Mouse (Mus musculus) left cerebral cortex, postnatal 25 days (tissue): Measurements from ENCODE around the gene Sdk2. TPM values are rescaled to one million over a fixed set of nuclear protein-coding genes. Genes with fewer than 3 reads are reported as not detected.

Experiments used
- DNase-seq, 2 experiments: peaks; one replicate each; pipeline ENCODE4 v3.0.0; 2022; ENCODE audit warnings: low spot score in 2 of 2, mixed read lengths in 1 of 2
- intact Hi-C: fragments of 180-260 bp; cut with DNase I; formaldehyde crosslinking; loops from one replicate; pipeline ENCODE4 v1.15.1; 2025
- total RNA-seq, 2 experiments: library from RNA; stranded (reverse); gene quantifications; 2 replicates each; pipeline ENCODE4 v1.2.3; 2021

Sdk2 gene
- total RNA-seq, 2 experiments from 2014 or later, result 29.1 to 30.1 TPM

GRCm38 (mm10) chr11:113950904-113951615 lies 115.8 kb downstream of the Sdk2 start:
- DNase-seq, result no peak
- intact Hi-C loops, result loop anchor here (2.0 kb wide), 1 partner anchor 20 kb away; no protein-coding TSS in a partner anchor

- intact Hi-C loops, result loop anchor here (1.0 to 2.0 kb wide), 4 partner anchors 20 to 250 kb away; partner anchors contain the start of gene Sdk2
- DNase-seq, result peak; percentile 63 to 95
Measured at GRCm38 (mm10) chr11:113948676-113949075, 118.2 kb downstream of the Sdk2 start.

- no peak for DNase-seq
- intact Hi-C loops, result no loop called here
Measured at GRCm38 (mm10) chr11:113942101-113942735, 124.6 kb downstream of the Sdk2 start.

DNA sequence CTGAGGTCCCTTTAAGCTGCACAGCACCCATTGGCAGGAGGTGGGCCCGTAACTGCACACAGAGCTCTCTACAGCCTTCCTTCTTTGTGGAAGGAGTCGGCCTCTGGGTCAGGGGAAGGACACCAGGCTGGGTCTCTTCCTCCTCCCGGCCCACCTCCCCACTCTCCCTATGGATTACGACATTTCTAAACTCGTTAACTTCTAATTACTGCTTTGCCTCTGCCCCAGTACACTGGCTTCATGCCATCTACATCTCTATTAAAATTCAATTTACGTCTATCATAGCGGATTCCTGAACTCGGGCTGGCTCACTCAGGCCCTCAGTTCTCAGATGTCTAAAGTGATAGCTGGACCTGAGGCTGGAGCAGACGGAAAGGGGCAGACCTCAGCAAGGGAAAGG lies 133.2 kb downstream of the Sdk2 start:
- intact Hi-C loops, result no loop called here
- no peak for DNase-seq

DNA sequence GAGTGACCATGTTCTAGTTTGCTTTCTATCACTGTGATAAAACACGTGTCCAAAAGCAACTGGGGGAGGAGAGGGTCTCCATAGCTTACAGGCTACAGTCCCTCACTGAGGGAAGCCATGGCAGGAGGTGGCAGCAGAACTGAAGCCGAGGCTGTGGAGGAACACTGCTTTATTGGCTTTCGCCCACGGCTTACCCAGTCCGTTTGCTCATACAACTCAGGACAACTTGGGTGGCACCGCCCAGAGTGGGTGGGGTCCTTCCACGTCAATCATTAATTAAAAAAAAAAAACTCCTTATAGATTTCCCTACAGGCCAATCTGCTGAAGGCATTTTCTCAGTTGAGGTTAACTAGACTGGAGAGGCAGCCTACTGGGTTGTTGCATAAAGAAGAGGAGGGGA lies 133.9 kb downstream of the Sdk2 start:
- intact Hi-C loops, result no loop called here
- no peak for DNase-seq

DNA sequence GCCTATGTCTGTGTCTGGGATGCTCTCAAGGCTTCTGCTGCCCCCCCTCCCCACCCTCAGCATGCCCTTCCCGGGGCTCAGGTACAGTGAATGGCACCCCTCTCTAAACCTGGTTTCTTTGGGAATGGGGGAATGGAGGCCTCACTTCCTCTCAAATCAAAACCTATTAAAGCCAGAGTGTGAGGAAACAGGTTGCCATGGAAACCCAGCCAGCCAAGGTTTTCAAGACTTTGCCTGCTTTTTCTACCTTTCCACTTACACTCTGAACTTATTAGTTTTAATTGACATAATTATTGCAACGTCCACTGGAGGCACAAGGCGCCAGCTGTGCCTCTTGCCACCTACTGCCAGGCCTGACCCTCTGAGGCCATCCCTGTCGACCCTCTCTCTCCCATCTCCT lies 135.1 kb downstream of the Sdk2 start:
- intact Hi-C loops, result no loop called here

DNA sequence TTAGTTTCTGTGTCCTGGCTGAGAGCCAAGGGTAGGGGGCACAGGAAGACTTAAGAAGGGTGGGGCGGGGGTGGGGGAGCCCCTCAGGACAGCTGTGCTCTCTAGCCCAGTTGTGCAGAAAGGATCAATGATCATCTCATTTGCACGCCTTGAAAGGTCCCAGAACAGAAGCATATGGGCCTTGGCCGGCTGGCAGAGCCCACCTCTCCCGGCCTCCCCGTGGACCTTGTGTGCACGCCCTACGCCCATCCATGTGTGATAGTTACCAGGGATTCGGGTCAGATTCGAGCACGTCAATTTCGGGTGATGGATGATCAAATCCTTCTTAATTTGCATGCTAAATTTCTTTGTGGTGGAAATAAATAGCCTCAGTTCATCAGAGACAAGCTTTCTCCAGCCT lies 136.7 kb downstream of the Sdk2 start:
- intact Hi-C loops, result no loop called here
- no peak for DNase-seq

More for the DNA sequence above, 135.1 kb downstream of the Sdk2 start:
- DNase-seq, result peak; percentile 48 to 54

DNA sequence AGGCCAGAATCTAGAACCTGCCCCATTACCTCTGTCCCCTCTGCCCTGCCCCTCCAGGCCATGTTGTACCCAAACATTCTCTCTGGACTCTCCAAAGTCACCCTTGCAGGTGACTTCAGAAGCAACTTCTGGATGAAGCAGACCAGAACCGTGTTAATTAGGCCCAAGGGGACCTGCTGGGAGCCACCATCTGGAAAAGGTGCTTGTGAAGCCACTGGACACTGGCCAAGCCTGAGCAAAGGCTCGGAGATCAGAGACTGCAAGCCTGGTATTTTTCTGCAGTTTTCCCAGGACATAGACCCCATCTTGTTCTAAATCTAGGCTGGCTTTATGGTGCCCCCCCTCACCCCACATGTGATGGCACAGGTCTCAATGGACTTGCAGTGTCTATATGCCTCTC lies 138.0 kb downstream of the Sdk2 start:
- intact Hi-C loops, result loop anchor here (1.0 to 5.0 kb wide), 4 partner anchors 19 to 553 kb away; partner anchors contain the start of gene Sdk2
- no peak for DNase-seq

GRCm38 (mm10) chr11:113928291-113928690 lies 138.6 kb downstream of the Sdk2 start:
- DNase-seq, result peak; percentile 49 to 78
- intact Hi-C loops, result loop anchor here (1.0 to 5.0 kb wide), 4 partner anchors 20 to 554 kb away; partner anchors contain the start of gene Sdk2

- DNase-seq, result peak; percentile 18 to 71
- intact Hi-C loops, result loop anchor here (1.0 to 5.0 kb wide), 4 partner anchors 20 to 554 kb away; partner anchors contain the start of gene Sdk2
Measured at GRCm38 (mm10) chr11:113927826-113928225, 139.0 kb downstream of the Sdk2 start.

DNA sequence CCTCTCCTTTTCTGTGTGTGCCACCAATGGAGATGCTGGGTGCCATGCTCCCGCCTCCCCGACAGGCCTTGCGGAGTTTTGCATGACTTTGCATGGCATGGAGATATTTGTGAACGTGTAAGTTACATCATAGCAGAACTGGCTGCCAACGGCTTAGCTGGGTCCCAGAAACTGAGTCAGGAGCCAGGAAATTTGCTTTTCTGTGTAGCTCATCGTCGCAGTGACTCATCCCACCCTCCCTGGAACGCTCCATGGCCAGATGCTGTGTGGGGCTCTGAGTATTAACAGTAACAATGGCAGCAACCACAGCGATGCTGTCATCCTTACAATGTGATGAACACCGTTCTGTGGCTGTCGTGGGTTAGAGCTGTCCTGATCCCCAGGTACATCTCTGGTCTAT lies 139.6 kb downstream of the Sdk2 start:
- DNase-seq, result peak; percentile 84 to 98
- intact Hi-C loops, result loop anchor here (5.0 kb wide), 3 partner anchors 45 to 555 kb away; partner anchors contain the start of gene Sdk2

- no peak for DNase-seq
- intact Hi-C loops, result no loop called here
Measured at GRCm38 (mm10) chr11:113923137-113923536, 143.7 kb downstream of the Sdk2 start.

- intact Hi-C loops, result no loop called here
- no peak for DNase-seq
Measured at GRCm38 (mm10) chr11:113903131-113903860, 163.6 kb downstream of the Sdk2 start.

DNA sequence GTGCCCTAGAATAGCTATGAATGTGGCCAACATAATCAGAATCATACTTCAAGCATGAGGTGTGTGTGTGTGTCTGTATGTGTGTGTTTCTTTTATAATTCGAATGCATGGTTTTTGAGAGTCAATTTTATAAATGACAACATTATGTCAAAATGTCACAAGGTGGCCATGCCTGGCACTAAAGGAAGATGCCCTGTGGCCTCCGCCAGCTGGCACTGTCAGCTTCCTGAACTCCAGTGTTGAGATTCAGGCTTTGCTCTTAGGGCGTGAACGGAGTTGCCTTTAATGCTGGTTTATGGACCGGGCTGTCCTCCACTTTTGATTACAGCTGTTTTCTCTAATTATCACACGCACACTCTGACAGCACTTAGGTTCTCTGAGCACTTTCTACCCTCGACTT lies 164.9 kb downstream of the Sdk2 start:
- no peak for DNase-seq
- intact Hi-C loops, result no loop called here

- DNase-seq, result no peak
- intact Hi-C loops, result no loop called here
Measured at GRCm38 (mm10) chr11:113898671-113899070, 168.2 kb downstream of the Sdk2 start.

DNA sequence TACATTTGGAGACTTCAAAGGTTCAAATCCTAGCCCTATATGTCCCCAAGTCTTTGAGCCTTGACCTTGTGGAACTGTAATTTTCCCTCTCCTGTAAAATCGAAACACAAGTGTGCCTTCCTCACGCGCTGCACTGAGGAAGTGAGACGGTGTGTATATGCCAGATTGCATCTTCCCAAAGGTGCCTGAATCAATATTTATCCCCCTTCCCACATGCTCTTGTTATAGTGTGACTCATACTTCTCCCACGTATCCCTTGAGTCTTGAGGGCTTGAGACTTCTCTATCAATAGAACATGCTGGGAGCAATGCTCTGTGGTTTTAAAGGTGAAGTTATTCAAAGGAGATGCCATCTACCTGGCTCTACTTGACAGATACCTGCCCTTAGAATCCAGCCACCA lies 170.8 kb downstream of the Sdk2 start:
- DNase-seq, result peak in 1 of 2 experiments; percentile 60
- intact Hi-C loops, result no loop called here

- intact Hi-C loops, result no loop called here
- DNase-seq, result peak in 1 of 2 experiments; percentile 59
Measured at GRCm38 (mm10) chr11:113892924-113893323, 173.9 kb downstream of the Sdk2 start.

- no peak for DNase-seq
- intact Hi-C loops, result no loop called here
Measured at GRCm38 (mm10) chr11:113892067-113892466, 174.8 kb downstream of the Sdk2 start.

GRCm38 (mm10) chr11:113888156-113888750 lies 178.6 kb downstream of the Sdk2 start:
- no peak for DNase-seq
- intact Hi-C loops, result no loop called here

DNA sequence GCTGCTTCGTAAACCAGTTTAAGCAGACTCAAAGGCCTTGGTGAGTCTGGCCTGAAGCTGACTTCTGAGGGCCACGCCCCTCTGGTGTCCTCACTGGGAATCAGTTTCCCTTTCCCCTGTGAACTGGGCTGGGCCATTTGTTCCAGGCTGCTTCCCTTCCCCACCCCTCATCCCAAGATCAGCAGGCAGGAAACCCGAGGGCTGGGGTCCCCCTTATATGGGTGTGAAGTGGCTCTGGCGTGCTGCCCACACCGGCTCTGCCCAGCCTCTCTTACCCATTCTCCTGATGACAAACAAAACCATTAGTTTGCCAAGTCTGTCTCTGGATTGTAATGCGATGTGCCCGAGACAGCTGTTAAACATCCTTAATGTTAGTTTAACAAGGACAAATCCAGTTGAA lies 180.5 kb downstream of the Sdk2 start:
- intact Hi-C loops, result no loop called here
- no peak for DNase-seq
